Mouse (Mus musculus) heart, adult 11 months (tissue): Measurements from ENCODE around the gene Pml.
"Not testable (repeated sequence)": the region's sequence is repeated elsewhere in the genome, so short reads cannot be mapped to it uniquely, and the experiment has no call there.

Source experiments
- DNase-seq: peaks from one replicate; pipeline ENCODE4 v3.0.0; 2022

Pml gene

DNA sequence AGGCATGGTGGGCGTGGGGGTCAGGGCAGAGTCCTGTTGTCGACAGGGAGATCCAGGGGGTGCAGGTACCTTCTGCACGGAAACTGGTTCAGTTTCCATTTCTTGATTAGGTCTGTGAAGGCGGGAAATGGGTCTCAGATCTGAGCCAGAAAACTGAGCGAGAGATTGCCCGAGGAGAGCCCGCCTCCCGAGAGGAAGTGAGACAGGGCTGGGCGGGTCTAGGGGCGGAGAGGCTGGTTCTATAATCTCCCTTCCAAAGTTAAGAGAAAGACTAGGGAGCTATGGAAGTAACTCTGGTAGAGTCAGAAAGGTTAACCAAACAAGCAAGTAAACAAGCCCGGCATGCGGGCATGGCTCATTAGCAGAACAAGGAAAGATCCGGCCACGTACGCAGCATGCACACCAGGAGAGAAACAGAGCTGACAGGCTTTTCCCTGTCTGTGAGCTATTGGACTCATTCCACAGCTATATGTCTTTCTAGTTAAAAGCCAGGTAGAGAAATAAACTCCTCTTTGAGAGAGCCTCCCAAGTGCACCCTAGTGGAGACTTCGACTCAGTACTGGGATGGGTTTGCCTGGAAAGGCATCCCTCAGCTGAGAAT is at the start of gene Pml:
Pml (minus strand) TSS at position 195 of the 601 bp plus-strand sequence.
- DNase-seq, result peak; percentile 98

DNA sequence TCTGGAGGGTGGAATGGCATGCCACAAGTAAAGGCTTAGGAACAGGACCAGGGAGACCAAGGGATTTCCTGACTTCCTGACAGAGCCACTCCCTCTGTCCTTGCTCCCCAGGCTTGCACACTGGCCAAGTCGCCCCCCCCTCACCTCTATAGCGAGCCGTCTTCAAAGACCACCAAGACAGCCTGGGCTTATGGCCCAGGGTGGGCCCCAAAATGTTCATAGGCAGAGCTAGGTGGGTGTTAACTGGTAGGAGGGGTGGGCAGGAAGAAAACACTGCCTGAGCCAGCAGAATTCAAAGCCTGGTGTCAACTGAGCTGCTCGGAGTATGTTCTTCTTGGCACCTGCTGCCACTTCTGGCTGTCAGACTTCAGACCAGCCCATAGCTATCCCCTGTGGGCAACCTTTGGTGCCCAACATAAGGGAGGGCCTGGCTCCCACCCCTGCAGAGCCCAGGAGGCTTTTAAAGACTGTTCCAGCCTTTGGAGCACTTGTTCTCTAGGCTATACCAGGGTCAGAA is 48.4 kb upstream of the Pml start:
- DNase-seq, result peak; percentile 90

DNA sequence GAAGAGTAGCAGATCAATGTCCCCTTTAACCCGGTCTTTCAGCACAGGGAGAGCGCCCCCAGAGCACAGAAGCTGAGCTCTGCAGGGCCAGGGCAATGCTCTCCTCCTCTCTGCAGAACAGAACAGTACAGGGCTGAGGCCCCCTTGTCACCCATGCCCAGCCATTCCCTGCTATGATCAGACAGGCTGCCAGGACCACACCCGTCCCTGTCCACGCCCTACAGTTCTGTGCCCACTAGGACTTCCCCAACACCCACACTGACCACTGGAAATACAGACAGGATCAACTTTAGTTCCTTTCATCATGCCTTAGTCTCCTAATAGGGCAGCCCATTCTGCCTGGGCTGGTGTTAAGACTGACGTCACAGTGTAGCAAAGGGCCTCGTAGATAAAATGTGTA is 47.5 kb upstream of the Pml start:
- no peak for DNase-seq

DNA sequence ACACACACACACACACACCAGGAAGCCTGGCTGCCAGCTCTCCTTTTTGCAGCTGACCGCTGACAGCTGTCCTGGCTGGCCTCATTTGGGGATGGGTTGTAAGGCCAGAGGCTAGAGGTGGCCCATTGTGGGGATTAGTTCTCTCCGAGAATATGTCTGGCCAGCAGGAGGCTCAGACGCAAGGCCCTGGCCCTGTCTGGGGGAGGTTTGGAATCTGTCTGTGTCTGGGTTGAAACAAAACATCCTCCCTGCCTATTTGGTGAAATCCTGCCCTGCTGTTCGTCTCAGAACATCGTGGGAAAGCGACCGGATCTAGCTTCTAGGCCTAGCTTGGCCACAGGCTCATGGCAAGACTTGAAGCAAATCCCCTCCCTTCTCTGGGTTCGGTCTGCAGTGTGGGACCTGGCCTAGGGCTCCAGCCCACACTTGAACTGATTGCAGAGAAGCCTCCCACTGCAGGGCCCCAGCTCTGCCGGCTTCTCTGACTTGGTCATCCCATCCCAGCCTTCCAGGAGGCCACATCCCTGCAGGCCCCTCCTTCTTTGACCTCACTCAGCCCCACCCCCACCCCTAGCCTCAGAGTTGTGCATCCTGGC is 46.3 kb upstream of the Pml start:
- DNase-seq, result peak; percentile 99

DNA sequence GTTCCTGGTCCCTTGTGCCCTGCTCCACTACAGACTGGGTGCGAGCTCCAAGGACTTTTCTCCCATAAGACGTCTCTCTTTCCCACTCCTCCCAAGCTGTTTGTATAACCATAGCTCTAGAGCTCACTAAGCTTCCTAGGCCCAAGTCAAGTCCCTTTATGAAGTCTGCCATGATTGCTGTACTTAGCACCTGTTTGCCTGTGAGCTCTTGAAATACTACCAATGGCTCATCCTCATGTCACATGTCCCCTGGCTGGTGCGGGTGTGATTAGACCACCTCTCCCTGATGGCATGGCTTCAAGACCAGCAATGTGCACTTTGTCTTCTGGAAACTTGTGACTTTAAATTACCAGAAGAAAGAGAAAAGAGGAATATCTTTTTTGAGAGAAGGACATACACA is 45.8 kb upstream of the Pml start:
- no peak for DNase-seq

DNA sequence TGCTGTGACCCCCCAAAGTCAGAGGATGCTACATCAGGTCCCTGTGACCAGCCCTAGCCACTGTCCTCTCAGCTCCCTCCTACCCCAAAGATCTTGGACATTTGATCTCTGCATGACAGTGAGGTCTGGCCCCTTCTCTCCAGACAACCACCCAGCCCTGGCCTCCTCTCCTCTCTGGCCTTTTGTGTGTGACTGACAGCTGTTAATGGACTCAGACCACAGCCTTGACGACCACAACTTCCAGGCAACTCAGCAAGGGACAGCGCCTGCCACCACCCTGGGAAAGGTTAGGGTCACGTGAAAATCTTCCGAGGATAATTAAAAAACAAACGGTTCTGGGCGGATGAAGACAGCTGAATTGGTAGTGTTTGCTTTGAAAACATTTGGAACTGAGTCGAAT is 44.9 kb upstream of the Pml start:
- DNase-seq, result no peak

DNA sequence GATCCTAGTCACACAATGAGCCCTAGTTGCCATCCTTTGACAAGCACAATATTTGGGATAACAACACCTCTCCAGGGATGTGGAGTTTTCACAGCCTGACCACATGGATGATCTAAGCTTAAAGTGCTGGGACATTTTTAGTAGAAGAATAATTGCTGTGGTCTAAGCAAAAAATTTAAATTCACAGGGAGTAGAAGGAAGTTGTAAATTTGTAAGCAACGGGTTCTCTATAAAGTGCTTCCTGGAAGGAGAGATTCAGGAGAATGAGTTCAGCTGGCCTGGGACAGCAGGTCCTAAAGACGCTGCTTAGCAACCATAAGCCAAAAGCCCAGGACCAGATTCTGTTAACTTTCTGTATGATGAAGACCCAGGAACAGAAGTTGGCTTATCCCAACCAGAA is 40.3 kb upstream of the Pml start:
- DNase-seq, result no peak

DNA sequence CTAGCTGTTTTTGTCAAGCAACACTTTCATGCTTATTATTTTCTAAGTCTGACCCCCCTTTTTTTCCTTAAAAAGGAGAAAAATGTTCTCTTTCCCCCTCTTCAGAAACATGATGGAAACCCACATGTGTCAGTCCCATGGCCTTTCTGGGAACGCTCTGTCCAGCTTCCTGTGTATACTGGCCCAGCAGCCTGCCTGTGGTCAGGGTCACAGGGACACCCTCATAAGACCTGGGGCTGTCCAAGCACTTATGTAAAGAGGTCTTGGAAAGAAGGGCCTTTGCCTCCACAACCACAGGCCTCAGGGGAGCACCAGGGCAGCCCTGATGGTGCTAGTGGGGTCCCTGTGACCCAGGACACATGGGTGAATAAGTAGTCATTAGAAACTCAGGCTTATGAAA is 39.5 kb upstream of the Pml start:
- DNase-seq, result peak; percentile 97

DNA sequence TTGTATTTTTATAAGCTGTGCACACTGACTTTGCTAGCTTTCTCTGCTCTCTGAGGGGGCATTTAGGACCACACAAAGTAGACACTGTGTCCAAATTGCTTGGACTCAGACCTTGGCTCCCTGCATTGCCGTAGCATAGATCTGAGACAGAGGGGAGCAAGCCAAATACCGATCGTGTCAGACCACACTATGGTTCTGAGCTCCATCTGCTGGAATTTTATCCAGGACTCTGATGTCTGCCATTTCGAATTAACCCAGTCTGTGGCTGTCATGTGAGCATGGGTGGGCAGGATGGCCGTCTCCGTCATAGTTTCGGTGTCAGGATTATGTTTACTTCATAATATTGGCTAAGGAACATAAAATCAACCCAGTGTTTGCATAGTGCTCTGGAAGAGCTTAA is 33.8 kb upstream of the Pml start:
- DNase-seq, result no peak

DNA sequence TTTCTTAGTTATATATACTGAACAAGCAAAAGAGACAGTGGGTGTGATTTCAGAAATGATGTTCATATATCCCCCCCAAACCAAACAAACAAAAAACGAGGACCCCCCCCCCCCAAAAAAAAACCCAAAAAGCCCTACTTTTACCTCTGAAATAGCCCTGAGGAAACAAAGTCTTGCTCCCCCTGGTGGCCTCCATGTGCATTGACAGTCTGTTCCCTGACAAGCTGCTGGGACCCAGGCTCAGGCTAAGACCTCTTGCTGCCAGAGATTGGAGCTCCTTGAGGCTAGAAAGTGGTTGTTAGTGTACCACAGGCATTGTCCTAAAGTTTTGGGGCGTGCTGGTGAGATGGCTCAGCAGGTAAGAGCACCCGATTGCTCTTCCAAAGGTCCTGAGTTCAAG is 32.0 kb upstream of the Pml start:
- DNase-seq, result no peak

DNA sequence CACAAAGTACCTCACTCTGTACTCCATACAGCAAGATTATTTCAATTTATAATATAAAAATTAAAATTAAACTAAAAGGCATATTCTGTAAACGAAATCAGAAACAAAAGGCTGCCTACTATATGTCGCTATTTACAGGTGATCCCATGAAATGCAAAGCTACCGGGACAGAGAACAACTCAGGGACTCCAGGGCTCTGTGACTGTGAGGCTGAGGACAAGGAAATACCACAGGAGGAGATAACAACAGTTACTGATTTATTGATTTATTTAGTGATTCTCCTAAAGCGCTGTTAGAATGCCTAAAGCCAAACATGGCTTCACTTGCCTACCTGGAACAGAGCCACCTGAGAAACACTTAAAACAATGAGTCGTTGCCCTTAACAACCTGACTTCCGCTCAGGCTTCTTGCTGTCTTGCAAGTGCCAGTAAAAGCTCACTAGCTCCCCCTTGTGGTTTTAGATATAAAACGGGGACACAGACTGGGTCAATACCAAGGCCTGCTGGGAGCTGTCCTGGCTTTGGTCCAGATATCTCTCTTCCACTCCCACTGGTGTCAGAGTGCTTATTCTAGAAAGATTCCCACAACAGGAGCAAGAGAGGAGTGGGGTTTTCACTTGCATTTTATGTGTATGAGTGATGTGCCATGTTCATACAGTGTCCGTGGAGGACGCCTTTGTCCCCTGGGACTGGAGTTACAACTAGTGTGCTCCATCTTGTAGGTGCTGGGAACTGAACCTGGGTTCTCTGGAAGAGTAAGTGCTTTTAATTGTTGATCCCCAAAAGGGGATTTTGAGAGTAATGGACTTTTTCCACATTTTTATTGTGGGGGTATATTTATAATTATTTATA is 30.9 kb upstream of the Pml start:
- DNase-seq, result peak; percentile 97

DNA sequence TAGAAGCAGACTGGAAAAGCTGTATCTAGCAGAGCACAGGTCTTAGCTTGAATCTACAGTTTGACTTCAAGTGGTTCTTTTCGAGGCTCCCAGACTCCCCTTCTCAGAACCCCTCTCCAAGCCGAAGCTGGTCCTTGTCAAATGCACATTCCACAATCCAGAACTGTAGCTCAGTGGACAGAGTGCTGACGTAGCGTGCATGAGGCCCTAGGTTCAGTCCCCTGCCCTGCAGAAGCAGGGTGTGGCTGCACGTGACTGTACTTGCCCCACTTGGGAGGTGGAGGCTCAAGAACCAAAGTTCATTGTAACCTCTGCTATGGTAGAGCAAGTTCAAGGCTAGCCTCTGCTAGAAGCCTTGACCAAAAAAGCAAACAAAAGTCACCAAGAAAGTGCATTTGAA is 30.2 kb upstream of the Pml start:
- no peak for DNase-seq

DNA sequence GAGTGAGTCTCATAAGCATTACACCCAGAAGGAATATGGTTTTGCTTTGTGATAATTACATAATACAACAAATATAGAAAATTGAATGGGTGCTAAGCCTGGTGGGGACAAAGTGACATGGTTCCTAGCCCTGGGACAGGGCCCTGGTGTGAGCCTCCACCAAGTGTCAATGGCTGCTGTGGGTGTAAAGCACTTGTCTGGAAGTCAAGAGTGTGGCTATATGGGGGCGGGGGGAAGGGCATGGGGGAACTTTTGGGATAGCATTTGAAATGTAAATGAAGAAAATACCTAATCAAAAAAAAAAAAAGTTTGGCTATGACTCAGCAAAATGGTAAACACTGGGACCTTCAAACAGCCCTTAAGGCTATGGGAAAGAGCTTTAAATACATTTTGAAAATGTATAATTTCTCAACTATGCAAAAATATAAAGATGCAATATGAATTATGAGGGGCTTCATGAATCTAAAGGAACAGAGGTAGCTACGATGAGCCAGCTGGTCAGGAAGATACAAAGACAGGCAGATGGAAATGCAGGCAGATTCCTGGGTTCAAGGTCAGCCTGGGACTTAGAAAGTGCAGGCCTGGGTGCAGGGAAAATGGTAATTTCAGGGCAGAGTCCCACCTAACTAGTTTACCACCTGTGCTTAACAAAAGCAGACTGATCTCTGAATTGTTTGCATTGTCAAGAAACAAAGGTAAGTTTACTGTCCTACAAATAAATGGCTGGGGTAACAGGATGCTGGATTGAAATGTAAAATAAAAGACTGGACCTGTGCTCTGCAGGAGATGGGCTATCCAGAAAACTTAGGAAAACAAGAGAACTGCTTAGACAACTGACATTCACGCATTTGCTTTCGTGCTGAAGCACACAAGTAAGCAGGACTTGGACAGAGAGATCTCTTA is 29.5 kb upstream of the Pml start:
- DNase-seq, result no peak

DNA sequence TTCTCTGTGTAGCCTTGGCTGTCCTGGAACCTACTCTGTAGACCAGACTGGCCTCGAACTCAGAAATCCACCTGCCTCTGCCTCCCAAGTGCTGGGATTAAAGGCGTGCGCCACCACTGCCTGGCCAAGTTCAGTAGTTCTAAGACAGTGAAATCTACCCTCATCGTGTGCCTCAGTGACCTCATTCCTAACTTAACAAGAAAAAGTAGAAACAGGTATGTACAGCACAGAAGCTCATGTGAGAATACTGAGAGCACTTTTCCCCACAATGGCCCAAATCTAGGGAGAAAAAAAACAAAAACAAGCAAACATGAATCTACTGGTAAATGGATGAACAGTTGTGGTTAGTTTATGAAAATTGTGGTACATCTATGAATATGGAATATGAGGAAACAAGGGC is 28.7 kb upstream of the Pml start:
- no peak for DNase-seq

DNA sequence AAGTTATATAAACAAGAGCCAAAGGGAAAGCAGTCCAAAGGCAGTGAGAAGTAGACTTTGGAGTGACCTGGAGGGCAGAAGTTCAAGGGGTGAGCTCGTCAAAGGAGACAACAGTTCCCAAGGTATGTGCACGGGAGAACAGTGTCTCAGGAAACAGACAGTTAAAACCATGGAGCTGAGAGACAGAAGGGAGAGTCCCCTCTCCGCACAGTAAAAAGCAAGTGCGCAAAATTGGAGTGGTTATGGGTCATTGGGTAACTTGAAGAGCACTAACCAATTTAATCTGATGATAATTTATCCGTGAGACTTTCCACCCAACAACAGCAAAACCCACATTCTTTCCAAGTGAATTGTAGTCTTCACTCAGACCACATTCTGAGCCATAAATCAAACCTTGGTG is 26.8 kb upstream of the Pml start:
- no peak for DNase-seq

DNA sequence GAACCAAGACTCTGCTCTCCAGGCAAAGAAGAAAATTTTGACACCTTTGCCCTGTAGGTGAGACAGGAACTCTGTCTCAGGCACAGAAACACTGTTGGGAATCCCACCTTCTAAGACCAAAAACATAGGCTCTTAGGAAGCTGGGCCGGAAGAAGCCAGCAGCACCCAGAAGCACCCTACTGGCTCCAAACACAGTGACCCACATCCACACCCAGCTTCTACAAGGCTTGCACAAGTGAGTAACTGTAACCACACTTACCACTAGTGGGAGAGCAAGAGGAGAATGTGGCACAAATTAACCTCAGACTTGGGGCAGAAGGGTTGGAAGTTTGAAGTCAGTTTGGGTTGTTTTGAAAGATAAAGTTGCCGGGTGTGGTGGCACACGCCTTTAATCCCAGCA is 26.2 kb upstream of the Pml start:
- DNase-seq, result no peak

DNA sequence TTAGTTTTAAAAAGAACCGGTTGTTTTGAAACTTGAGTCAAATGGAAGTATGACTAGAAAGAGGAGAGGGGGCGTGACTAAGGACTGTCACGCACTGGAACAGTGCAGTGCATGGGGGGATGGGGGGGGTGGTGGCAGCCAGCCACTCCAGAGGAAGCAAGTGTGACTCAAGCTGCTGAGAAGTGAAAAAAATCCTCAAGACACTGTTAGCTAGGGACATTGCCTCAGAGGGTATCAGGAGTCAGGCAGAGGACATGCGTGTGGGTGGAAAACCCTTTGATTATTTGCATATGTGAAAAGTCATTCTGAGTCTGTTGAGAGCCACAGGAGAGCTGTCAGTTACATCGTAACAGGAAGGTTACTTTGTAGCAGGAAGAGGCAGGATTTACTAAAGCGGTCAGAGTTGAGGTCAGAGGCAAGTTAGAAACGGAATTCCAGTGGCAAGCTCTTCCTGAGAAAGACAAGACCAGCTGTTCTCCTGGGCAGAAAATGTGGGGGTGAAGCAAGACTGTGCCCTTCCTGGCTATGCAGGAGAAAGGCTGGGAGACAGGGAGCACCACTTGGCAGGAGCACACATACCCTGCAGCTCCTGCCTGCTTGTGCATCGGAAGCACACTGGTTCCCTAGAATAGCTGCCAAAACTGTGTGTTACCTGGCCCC is 25.7 kb upstream of the Pml start:
- DNase-seq, result peak; percentile 97

DNA sequence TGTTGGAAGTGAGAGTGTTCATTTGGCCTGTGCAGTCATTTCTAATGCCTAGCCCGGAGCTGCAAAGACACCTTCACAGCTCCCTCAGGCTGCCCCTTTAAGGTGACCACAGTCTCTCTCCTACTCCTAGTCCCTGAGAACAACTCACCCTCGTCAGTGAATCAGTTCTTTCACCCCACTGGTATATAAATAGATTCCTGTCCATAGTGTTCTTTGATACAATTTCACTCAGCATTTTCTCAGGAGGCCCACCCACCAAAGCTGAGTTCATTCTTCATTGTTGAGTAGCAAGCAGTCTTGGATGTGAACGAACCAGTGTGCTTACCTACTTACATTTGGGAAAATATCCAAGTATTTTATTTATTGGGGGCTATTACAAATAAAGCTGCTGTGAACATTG is 25.0 kb upstream of the Pml start:
- no peak for DNase-seq

DNA sequence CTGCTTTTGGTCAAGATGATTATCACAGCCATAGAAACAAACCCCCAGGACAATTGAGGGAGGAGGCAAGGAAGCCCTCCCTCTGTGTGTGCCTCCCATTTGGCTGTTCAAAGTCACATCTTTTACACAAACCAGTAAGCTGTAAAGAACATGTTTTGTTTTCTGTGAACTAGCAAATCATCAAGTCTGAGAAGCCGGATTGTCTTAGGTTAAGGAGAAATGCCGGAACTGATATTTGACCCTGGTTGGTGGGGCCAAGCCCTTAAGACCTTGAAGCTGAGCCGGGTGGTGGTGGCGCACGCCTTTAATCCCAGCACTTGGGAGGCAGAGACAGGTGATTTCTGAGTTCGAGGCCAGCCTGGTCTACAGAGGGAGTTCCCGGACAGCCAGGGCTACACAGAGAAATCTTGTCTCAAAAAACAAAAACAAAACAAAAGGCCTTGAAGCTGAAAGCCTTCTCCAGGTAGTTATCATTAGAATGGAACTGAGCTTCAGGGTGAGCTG is 24.6 kb upstream of the Pml start:
- DNase-seq, result no peak

DNA sequence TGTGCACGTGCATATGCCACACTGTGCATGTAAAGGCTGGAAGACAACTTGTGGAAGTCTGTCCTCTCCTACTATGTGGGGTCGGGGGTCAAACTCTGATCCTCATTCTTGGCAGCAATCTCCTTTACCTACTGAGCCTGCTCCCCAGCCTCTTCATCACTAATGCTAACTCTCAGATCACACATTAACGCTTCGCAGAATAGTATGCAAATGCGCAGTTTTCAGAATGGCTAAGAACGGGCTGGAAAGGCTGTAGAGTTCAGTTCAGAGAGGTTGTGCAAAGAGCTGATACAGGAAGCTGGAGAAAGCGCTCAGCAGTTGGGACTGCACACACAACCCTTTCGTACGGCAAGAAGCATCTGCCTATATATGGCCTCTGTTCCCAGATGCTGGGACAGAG is 23.3 kb upstream of the Pml start:
- DNase-seq, result no peak

DNA sequence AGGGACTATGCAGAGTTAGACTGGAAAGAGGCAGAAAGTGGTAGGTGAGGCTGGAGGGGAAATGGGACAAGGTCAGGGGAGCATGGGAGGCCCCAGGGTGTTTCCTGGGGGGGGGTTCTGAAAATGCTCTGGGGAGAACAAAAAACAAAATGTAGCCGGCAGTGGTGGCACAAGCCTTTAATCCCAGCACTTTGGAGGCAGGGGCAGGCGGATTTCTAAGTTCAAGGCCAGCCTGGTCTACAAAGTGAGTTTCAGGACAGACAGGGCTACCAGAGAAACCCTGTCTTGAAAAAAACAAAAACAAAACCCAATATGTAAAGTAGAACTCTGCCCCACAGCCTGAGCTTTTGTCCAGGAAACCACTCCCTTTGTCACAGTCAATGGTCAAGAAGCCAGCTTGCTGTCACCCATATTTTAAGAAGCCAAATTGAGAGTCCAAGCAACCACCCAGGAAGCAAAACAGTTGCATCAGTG is 22.5 kb upstream of the Pml start:
- no peak for DNase-seq

DNA sequence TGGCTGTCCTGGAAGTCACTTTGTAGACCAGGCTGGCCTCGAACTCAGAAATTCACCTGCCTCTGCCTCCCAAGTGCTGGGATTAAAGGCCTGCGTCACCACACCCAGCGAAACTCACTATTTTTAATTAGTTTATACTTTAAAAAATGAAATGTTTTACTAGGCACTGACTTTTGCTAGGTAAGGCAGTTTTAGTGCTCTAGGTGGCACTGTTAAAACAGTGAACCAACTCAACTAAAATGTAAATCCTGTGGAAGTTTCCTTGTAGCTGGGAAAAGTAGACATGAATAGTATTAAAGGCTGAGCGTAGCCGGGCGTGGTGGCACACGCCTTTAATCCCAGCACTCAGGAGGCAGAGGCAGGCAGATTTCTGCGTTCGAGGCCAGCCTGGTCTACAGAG is 22.0 kb upstream of the Pml start:
- not testable (repeated sequence) for DNase-seq
